In genomic region chr5:111890800-111891199, GRCm38 (mm10) we compare ENCODE assay signal across 9 mouse cellular contexts.
A peak's percentile ranks its signal among the peaks of the same experiment; 100 is the strongest.
DNase-seq lines count a peak whose midpoint lies in the region; ATAC-seq and TF ChIP-seq lines count a peak whose summit lies in the region.
"Had no signal": no experiment of that assay in that cellular context is flagged by ENCODE, and none has a peak within 500 bp of the region (broad histone marks: within the 10 kb centered on the region; RNA-seq: fewer than 3 reads in every experiment).

No protein-coding gene starts in this region.

- H3K36me3 ChIP-seq in neural tube, embryonic 15.5 days, result no peaks in the 10 kb centered on the region
- H3K36me3 ChIP-seq in forebrain, postnatal 0 days (ENCODE audit: insufficient read depth), result no peaks in the 10 kb centered on the region
- no peaks in the 10 kb centered on the region for H3K36me3 ChIP-seq in limb, embryonic 11.5 days (ENCODE audit: control insufficient read depth, insufficient read depth, low read length)

- ATAC-seq in neural tube, embryonic 15.5 days (ENCODE audit: low FRiP score), result no peak
- ATAC-seq in forebrain, postnatal 0 days, result no peak
- peak; percentile 61 for ATAC-seq in limb, embryonic 11.5 days (ENCODE audit: insufficient number of reproducible peaks, low FRiP score, low TSS enrichment, low read depth)
- ATAC-seq in activated CD4-positive, CD25-positive, alpha-beta regulatory T cell, adult 4 months, result no peak

- H3K9ac ChIP-seq in neural tube, embryonic 15.5 days (replicated peaks), result no peak overlapping the region
- H3K9ac ChIP-seq in forebrain, postnatal 0 days, result no peak overlapping the region
- H3K9ac ChIP-seq in limb, embryonic 11.5 days (ENCODE audit: low read length), result no peak overlapping the region

- intact Hi-C loops in heart, postnatal 36 days (cut with DNase I), result no loop called here

- no peaks in the 10 kb centered on the region for H3K9me3 ChIP-seq in neural tube, embryonic 15.5 days (replicated peaks)
- no peaks in the 10 kb centered on the region for H3K9me3 ChIP-seq in forebrain, postnatal 0 days (ENCODE audit: low read length)
- H3K9me3 ChIP-seq in limb, embryonic 11.5 days (ENCODE audit: control insufficient read depth, low read length), result no peaks in the 10 kb centered on the region

- peaks cover 15% of the 10 kb centered on the region for H3K27me3 ChIP-seq in neural tube, embryonic 15.5 days (replicated peaks)
- H3K27me3 ChIP-seq in forebrain, postnatal 0 days (ENCODE audit: insufficient read depth, low read length), result no peaks in the 10 kb centered on the region
- H3K27me3 ChIP-seq in limb, embryonic 11.5 days (ENCODE audit: control insufficient read depth, insufficient read depth, low read length), result no peaks in the 10 kb centered on the region

- no peak overlapping the region for H3K4me3 ChIP-seq in neural tube, embryonic 15.5 days (replicated peaks)
- H3K4me3 ChIP-seq in forebrain, postnatal 0 days (ENCODE audit: low read depth, low read length), result no peak overlapping the region
- no peak overlapping the region for H3K4me3 ChIP-seq in limb, embryonic 11.5 days (ENCODE audit: low read depth, low read length)
- H3K4me3 ChIP-seq: layer of hippocampus, adult 2 months had no signal

- WGBS in neural tube, embryonic 15.5 days, result 45% methylated on average over 7 of the region's 7 CpGs
- WGBS in forebrain, postnatal 0 days, result 40% methylated on average over 7 of the region's 7 CpGs
- 19% methylated on average over 7 of the region's 7 CpGs for WGBS in limb, embryonic 11.5 days

- peak; percentile 68 for DNase-seq in neural tube, embryonic 10.5 days (ENCODE audit: extremely low spot score, low spot score)
- DNase-seq in forebrain, postnatal 0 days, result peak; percentile 60
- DNase-seq in heart, postnatal 36 days, result peak; percentile 69 to 75
- DNase-seq in limb, embryonic 11.5 days (ENCODE audit: low spot score), result peak; percentile 77
- DNase-seq in skeletal muscle tissue, adult 2 months (ENCODE audit: low read depth, low spot score), result peak; percentile 93
- DNase-seq in spleen, postnatal 14 days (ENCODE audit: low spot score in 2 of 2), result no peak

- no peak for TF ChIP-seq CTCF in forebrain, postnatal 0 days (IDR thresholded peaks at IDR 0.05; ENCODE audit: low read depth)

- H3K4me2 ChIP-seq in neural tube, embryonic 15.5 days, result no peak overlapping the region; the same call in 1 of the 2 replicates
- H3K4me2 ChIP-seq in forebrain, postnatal 0 days (ENCODE audit: low read depth), result no peak overlapping the region
- H3K4me2 ChIP-seq in limb, embryonic 11.5 days (ENCODE audit: low read depth, severe bottlenecking), result no peak overlapping the region

- peaks cover 42% of the 10 kb centered on the region for H3K4me1 ChIP-seq in neural tube, embryonic 15.5 days
- H3K4me1 ChIP-seq in forebrain, postnatal 0 days (ENCODE audit: insufficient read depth), result peaks cover 20% of the 10 kb centered on the region
- H3K4me1 ChIP-seq in limb, embryonic 11.5 days (ENCODE audit: control insufficient read depth, insufficient read depth, low read length), result peaks cover 37% of the 10 kb centered on the region

- no peak overlapping the region for H3K27ac ChIP-seq in neural tube, embryonic 15.5 days (replicated peaks)
- no peak overlapping the region for H3K27ac ChIP-seq in forebrain, postnatal 0 days (ENCODE audit: low read depth, low read length)
- H3K27ac ChIP-seq in limb, embryonic 11.5 days (replicated peaks; ENCODE audit: low read depth, low read length), result peak overlapping the region; percentile 80
- H3K27ac ChIP-seq: layer of hippocampus, adult 2 months had no signal

Comparison
In these comparisons a context has a peak if more than half of its experiments do, and no peak if none do; other contexts are left out.
1. DNase-seq: peak in neural tube, embryonic 10.5 days (single experiment), forebrain, postnatal 0 days (single experiment), heart, postnatal 36 days (2 of 2), limb, embryonic 11.5 days (single experiment) and skeletal muscle tissue, adult 2 months (single experiment); none in spleen, postnatal 14 days (0 of 2).